Mouse (Mus musculus): ENCODE measurements at regions not wholly inside any gene's neighbourhood (a gene's known extent, or its start where the extent isn't known, plus 50 kb on each side); places are given as distances from the start of the nearest gene placed in this dataset.

DNA sequence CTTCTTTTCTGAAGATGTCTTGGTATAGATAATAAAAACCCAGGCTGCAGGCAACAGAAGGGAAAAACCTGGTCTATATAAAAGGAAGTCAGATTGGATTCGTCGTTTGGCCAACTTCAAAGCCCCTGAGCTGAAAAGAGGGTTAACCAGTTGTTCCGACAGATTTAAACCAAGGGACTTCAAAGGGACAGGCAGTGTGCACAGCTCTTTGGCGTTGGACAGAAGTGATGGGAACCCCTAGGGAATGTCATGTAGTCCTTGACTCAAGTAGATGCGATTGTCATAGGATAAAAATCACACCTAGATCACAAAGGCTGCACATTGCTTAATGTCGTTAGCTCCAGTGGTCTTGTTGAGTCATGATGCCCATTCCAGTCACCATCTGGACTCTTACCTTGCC is 865.8 kb upstream of the Car8 start:
- no peak for TF ChIP-seq EP300 (optimal IDR thresholded peaks at IDR 0.05)
- TF ChIP-seq CTCF (IDR thresholded peaks at IDR 0.05; ENCODE audit: low read depth) = no peak
- H3K27me3 ChIP-seq (ENCODE audit: control insufficient read depth, insufficient read depth, low read length) = no peaks in the 10 kb centered on the region
- H3K36me3 ChIP-seq (ENCODE audit: control insufficient read depth, insufficient read depth, low read length) = no peaks in the 10 kb centered on the region
- H3K4me1 ChIP-seq (replicated peaks; ENCODE audit: control insufficient read depth, insufficient read depth) = no peaks in the 10 kb centered on the region
- ATAC-seq (ENCODE audit: low FRiP score, low TSS enrichment) (no peak), DNase-seq (ENCODE audit: low spot score) (no peak)
- WGBS = 62% methylated on average over 6 of the region's 6 CpGs
- H3K4me3 ChIP-seq (ENCODE audit: low read depth, low read length) = no peak overlapping the region
- H3K9me3 ChIP-seq (ENCODE audit: control insufficient read depth, low read length) = no peaks in the 10 kb centered on the region
- H3K27ac ChIP-seq (replicated peaks) = no peak overlapping the region
- no peak overlapping the region for H3K9ac ChIP-seq (ENCODE audit: low read length)
- no peak overlapping the region for H3K4me2 ChIP-seq (replicated peaks; ENCODE audit: low read depth)

DNA sequence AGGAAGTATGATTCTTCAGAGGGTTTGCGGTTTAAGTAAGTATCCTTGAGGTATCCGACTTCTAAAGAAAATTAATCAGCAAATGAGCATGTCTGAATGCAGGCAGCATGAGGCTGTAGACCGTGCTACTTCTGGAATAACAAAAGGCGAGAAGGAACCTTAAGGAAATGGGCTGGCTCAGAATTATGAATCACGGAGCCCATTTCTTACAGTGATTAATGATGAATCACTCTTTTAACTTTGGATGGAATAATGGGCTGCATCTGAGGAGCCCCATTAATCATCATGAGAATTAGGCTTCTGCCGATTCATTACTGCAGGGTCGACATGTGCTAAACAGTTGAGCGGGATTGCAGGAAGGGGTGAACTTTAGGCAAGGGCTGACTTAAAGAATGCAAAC is 865.1 kb upstream of the Car8 start:
- no peaks in the 10 kb centered on the region for H3K4me1 ChIP-seq (replicated peaks; ENCODE audit: control insufficient read depth, insufficient read depth)
- ATAC-seq (ENCODE audit: low FRiP score, low TSS enrichment) (no peak), DNase-seq (ENCODE audit: low spot score) (no peak)
- H3K9me3 ChIP-seq (ENCODE audit: control insufficient read depth, low read length) = no peaks in the 10 kb centered on the region
- TF ChIP-seq CTCF (IDR thresholded peaks at IDR 0.05; ENCODE audit: low read depth) (no peak), EP300 (optimal IDR thresholded peaks at IDR 0.05) (no peak)
- no peak overlapping the region for H3K4me3 ChIP-seq (ENCODE audit: low read depth, low read length)
- no peak overlapping the region for H3K27ac ChIP-seq (replicated peaks)
- no peaks in the 10 kb centered on the region for H3K27me3 ChIP-seq (ENCODE audit: control insufficient read depth, insufficient read depth, low read length)
- no peak overlapping the region for H3K9ac ChIP-seq (ENCODE audit: low read length)
- H3K4me2 ChIP-seq (replicated peaks; ENCODE audit: low read depth) = no peak overlapping the region
- no peaks in the 10 kb centered on the region for H3K36me3 ChIP-seq (ENCODE audit: control insufficient read depth, insufficient read depth, low read length)
- WGBS = 28% methylated on average over 8 of the region's 8 CpGs

DNA sequence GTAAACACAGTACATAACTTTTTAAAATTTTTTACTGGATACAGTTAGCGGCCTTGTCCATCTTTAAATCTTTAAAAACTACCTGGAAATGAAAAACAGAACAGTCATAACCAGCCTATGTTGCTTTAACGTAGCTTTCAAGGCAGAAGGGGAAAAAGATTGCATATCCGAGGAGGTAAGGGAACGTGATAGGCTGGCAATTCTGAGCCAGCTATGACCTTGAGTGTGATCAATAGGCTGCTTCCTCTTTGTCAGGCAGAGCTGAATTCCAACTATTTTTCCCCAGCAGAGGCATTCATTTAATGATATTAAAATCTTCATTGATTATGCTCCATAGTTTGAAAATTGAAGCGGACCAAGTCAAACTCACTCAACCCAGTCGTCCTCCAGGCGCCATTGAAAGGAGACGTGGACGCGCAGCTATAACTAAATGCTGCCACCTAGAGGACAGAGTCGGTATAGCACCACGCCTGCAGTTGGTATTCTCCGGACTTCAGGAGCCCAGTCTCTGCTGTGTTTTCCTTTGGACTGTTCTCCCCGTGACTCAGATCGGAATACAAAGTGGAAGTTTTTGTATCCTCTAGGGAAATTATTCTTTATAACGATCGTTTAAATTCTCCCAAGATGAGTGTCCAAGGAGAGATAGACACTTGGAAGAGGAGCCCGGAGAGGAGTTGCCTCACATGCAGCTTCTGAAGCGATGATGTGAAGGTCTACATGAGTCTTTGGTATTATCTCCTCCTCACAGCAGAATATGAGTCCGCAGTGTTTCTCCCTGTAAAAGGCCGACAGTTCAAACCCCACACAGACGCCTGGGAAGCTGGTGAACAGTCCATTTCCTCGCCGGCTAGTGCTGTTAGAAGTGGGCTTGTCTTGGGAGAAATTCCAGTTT is 858.2 kb upstream of the Car8 start:
- H3K9me3 ChIP-seq (ENCODE audit: control insufficient read depth, low read length) = no peaks in the 10 kb centered on the region
- no peaks in the 10 kb centered on the region for H3K27me3 ChIP-seq (ENCODE audit: control insufficient read depth, insufficient read depth, low read length)
- peak overlapping the region; percentile 35 for H3K4me2 ChIP-seq (replicated peaks; ENCODE audit: low read depth)
- WGBS = 21% methylated on average over 24 of the region's 24 CpGs
- TF ChIP-seq EP300 (optimal IDR thresholded peaks at IDR 0.05) (no peak), CTCF (IDR thresholded peaks at IDR 0.05; ENCODE audit: low read depth) (peak; percentile 98)
- H3K27ac ChIP-seq (replicated peaks) = no peak overlapping the region
- H3K36me3 ChIP-seq (ENCODE audit: control insufficient read depth, insufficient read depth, low read length) = no peaks in the 10 kb centered on the region
- H3K4me1 ChIP-seq (replicated peaks; ENCODE audit: control insufficient read depth, insufficient read depth) = 0 out of 2 replicates have a peak, but pooled peaks cover 2% of the 10 kb centered on the region
- ATAC-seq (ENCODE audit: low FRiP score, low TSS enrichment) = peak; percentile 83
- peak; percentile 89 for DNase-seq (ENCODE audit: low spot score)
- H3K9ac ChIP-seq (ENCODE audit: low read length) = no peak overlapping the region
- H3K4me3 ChIP-seq (ENCODE audit: low read depth, low read length) = no peak overlapping the region

DNA sequence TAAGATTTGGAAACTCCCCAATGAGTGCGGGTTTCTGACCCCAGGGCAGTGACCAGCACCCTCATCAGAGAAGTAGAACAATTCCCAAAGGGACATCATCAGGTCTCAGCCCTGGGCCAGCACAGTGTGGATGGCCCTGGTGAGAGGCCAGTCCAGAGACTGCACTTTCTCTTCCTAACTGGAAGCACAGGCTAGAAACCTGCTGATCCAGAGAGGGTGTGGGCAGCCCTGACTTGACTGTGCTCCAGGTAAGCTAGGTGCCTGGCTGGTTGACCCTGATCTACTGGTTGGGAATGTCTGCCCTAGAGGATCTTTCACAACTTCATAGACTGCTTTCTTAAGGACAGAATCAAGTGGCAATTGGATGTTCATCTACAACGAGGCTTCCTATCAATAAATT is 857.4 kb upstream of the Car8 start:
- Histone ChIP-seq H3K4me3 (ENCODE audit: low read depth, low read length) (no peak overlapping the region), H3K4me2 (replicated peaks; ENCODE audit: low read depth) (no peak overlapping the region), H3K27ac (replicated peaks) (no peak overlapping the region), H3K9ac (ENCODE audit: low read length) (no peak overlapping the region), H3K36me3 (ENCODE audit: control insufficient read depth, insufficient read depth, low read length) (no peaks in the 10 kb centered on the region), H3K4me1 (replicated peaks; ENCODE audit: control insufficient read depth, insufficient read depth) (0 out of 2 replicates have a peak, but pooled peaks cover 2% of the 10 kb centered on the region), H3K27me3 (ENCODE audit: control insufficient read depth, insufficient read depth, low read length) (no peaks in the 10 kb centered on the region), H3K9me3 (ENCODE audit: control insufficient read depth, low read length) (no peaks in the 10 kb centered on the region)
- 78% methylated on average over 2 of the region's 2 CpGs for WGBS
- peak; percentile 47; the same call in 1 of the 2 replicates for ATAC-seq (ENCODE audit: low FRiP score, low TSS enrichment)
- no peak for DNase-seq (ENCODE audit: low spot score)
- TF ChIP-seq EP300 (optimal IDR thresholded peaks at IDR 0.05) (no peak), CTCF (IDR thresholded peaks at IDR 0.05; ENCODE audit: low read depth) (no peak)

DNA sequence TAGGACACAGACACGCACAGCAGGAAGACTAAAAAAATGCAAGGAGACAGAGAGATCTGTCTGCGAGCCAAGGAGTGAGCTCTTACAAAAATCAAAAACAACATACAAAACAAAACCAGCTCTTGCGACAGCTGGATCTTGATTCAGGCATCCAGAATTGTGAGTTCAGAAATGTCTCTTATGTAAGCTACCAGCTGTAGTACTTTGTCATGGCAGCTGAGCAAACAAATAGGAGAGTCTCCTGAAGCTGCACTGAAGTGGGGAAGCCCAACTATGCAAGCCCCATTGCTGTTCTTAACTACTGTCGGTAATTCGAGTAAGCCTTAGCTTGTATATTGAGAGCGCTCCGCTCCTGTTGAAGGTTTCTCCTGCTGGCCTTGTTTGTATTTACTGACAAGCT is 856.8 kb upstream of the Car8 start:
- ATAC-seq (ENCODE audit: low FRiP score, low TSS enrichment) (no peak), DNase-seq (ENCODE audit: low spot score) (no peak)
- WGBS = 40% methylated on average over 7 of the region's 7 CpGs
- H3K4me2 ChIP-seq (replicated peaks; ENCODE audit: low read depth) = no peak overlapping the region
- H3K4me3 ChIP-seq (ENCODE audit: low read depth, low read length) = no peak overlapping the region
- TF ChIP-seq CTCF (IDR thresholded peaks at IDR 0.05; ENCODE audit: low read depth) (no peak), EP300 (optimal IDR thresholded peaks at IDR 0.05) (no peak)
- no peak overlapping the region for H3K27ac ChIP-seq (replicated peaks)
- no peaks in the 10 kb centered on the region for H3K9me3 ChIP-seq (ENCODE audit: control insufficient read depth, low read length)
- H3K9ac ChIP-seq (ENCODE audit: low read length) = no peak overlapping the region
- no peaks in the 10 kb centered on the region for H3K27me3 ChIP-seq (ENCODE audit: control insufficient read depth, insufficient read depth, low read length)
- no peaks in the 10 kb centered on the region for H3K36me3 ChIP-seq (ENCODE audit: control insufficient read depth, insufficient read depth, low read length)
- H3K4me1 ChIP-seq (replicated peaks; ENCODE audit: control insufficient read depth, insufficient read depth) = 0 out of 2 replicates have a peak, but pooled peaks cover 2% of the 10 kb centered on the region

- Histone ChIP-seq H3K27ac (replicated peaks) (no peak overlapping the region), H3K4me2 (replicated peaks; ENCODE audit: low read depth) (no peak overlapping the region), H3K27me3 (ENCODE audit: control insufficient read depth, insufficient read depth, low read length) (no peaks in the 10 kb centered on the region), H3K4me3 (ENCODE audit: low read depth, low read length) (no peak overlapping the region), H3K9me3 (ENCODE audit: control insufficient read depth, low read length) (no peaks in the 10 kb centered on the region), H3K4me1 (replicated peaks; ENCODE audit: control insufficient read depth, insufficient read depth) (0 out of 2 replicates have a peak, but pooled peaks cover 2% of the 10 kb centered on the region), H3K9ac (ENCODE audit: low read length) (no peak overlapping the region), H3K36me3 (ENCODE audit: control insufficient read depth, insufficient read depth, low read length) (no peaks in the 10 kb centered on the region)
- ATAC-seq (ENCODE audit: low FRiP score, low TSS enrichment) = no peak
- 31% methylated on average over 10 of the region's 10 CpGs for WGBS
- DNase-seq (ENCODE audit: low spot score) = no peak
- TF ChIP-seq EP300 (optimal IDR thresholded peaks at IDR 0.05) (no peak), CTCF (IDR thresholded peaks at IDR 0.05; ENCODE audit: low read depth) (no peak)
Observed at GRCm38 (mm10) chr4:9094522-9094921, 855.7 kb upstream of the Car8 start.

Data from stomach, postnatal 0 days (tissue).